Mouse (Mus musculus) neural tube, embryonic 11.5 days (tissue): ENCODE data around the gene Ldlrad3. TPM values are rescaled to one million over a fixed set of nuclear protein-coding genes. Genes with fewer than 3 reads are reported as not detected.
A peak's percentile ranks its signal among the peaks of the same experiment; 100 is the strongest.

Experiments used
- ATAC-seq: fragments of 200-750 bp; cut with Nextera tagmentation; 2 replicates; pipeline ENCODE4 v1.8.0; 2017; ENCODE audit warnings: moderate number of reproducible peaks, mild to moderate bottlenecking, moderate TSS enrichment, moderate library complexity; ENCODE audit not compliant: insufficient read depth, low FRiP score, low TSS enrichment
- DNase-seq: peaks from one replicate; pipeline ENCODE4 v3.0.0-alpha.2; 2015; ENCODE audit warnings: low spot score
- H3K27ac ChIP-seq: fragments of 300-500 bp; sonication (generic); 2 replicates; pipeline ENCODE4 v1.5.1; 2014; ENCODE audit warnings: low read depth, mild to moderate bottlenecking, low read length
- H3K27me3 ChIP-seq: fragments of 300-500 bp; sonication (generic); 2 replicates; pipeline ENCODE4 v1.6.1; 2014; ENCODE audit warnings: mild to moderate bottlenecking, low read length, mixed read lengths; ENCODE audit not compliant: control insufficient read depth, insufficient read depth
- H3K36me3 ChIP-seq: fragments of 300-500 bp; sonication (generic); 2 replicates; pipeline ENCODE4 v1.6.1; 2014; ENCODE audit warnings: mild to moderate bottlenecking, low read length, moderate library complexity, mixed read lengths; ENCODE audit not compliant: control insufficient read depth, insufficient read depth
- H3K4me1 ChIP-seq: fragments of 300-500 bp; sonication (generic); 2 replicates; pipeline ENCODE4 v1.6.1; 2014; ENCODE audit warnings: low read length, mixed read lengths; ENCODE audit not compliant: control insufficient read depth, insufficient read depth
- H3K4me2 ChIP-seq: fragments of 300-500 bp; sonication (generic); 2 replicates; pipeline ENCODE4 v1.6.1; 2014; ENCODE audit warnings: low read depth, mild to moderate bottlenecking, moderate library complexity
- H3K4me3 ChIP-seq: fragments of 300-500 bp; sonication (generic); 2 replicates; pipeline ENCODE4 v1.5.1; 2014; ENCODE audit warnings: low read depth, low read length
- H3K9ac ChIP-seq: fragments of 300-500 bp; sonication (generic); 2 replicates; pipeline ENCODE4 v1.6.1; 2014; ENCODE audit warnings: mild to moderate bottlenecking, low read length
- H3K9me3 ChIP-seq: fragments of 300-500 bp; sonication (generic); 2 replicates; pipeline ENCODE4 v1.6.1; 2016; ENCODE audit warnings: low read length; ENCODE audit not compliant: control insufficient read depth
- WGBS: fragments of 180-500 bp; shearing (Covaris S2); extraction: QIAGEN DNeasy Blood & Tissue Kit; methylation state at CpG from one replicate; pipeline ENCODE4 v1.1.7; 2014; 5-methylcytosine and 5-hydroxymethylcytosine counted together
- polyA plus RNA-seq: library from polyadenylated mRNA; unstranded; fragments of >200 nt; fragmentation: Nextera tagmentation; extraction: Ambion mirVana; gene quantifications from 2 replicates; pipeline ENCODE4 v1.2.1, GENCODE M21; 2014

The Ldlrad3 gene
- polyA plus RNA-seq, 1 experiment from 2014 or later: 64.9 TPM

DNA sequence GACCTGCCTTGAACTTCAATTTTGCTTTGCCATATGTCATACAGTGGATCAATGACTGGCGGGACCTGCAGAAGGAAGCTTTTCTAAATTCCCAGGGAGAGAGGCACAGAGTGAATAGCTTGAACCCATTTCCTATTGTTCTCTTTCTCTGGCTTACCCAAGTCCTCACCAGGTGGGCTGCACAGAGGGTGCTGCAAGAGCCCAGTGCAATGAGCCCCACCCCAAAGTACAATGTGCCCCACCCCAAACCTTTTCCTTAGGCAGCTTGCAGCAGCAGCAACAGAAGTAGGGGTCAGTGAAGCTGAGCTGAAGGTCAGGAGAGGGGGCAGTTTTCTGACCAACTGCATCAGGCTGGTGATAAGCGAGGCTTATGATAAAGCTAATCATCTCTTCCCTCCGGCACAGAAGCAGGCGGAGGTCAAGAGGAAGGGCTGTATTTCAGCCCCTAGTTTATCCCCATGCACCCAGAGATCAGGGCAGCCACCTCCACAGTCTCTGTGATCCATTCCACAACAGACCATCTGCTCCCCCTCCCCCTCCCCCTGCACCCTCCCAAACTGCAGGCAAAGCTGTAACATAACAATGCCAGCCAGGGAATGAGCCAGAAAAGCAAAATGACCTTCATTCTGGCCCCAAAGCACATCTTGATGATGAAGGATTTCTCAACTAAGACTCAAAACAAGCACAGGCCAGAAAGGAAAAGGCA, 64.6 kb downstream of the Ldlrad3 start:
- Histone ChIP-seq H3K36me3 (no peaks in the 10 kb centered on the region), H3K4me1 (peaks cover 25% of the 10 kb centered on the region), H3K4me3 (no peak overlapping the region), H3K9ac (no peak overlapping the region), H3K9me3 (no peaks in the 10 kb centered on the region), H3K27me3 (no peaks in the 10 kb centered on the region), H3K27ac (peak overlapping the region; percentile 44), H3K4me2 (no peak overlapping the region)
- peak; percentile 60 for DNase-seq
- peak; percentile 59 for ATAC-seq
- WGBS: 40% methylated on average over 4 of the region's 4 CpGs

- Histone ChIP-seq H3K4me3 (no peak overlapping the region), H3K27ac (no peak overlapping the region), H3K9me3 (no peaks in the 10 kb centered on the region), H3K27me3 (no peaks in the 10 kb centered on the region), H3K4me1 (peaks cover 25% of the 10 kb centered on the region), H3K4me2 (no peak overlapping the region), H3K36me3 (no peaks in the 10 kb centered on the region), H3K9ac (no peak overlapping the region)
- WGBS: 59% methylated on average over 12 of the region's 12 CpGs
- DNase-seq (no peak), ATAC-seq (no peak)
Observed at GRCm38 (mm10) chr2:102119751-102120505, 66.3 kb downstream of the Ldlrad3 start.

DNA sequence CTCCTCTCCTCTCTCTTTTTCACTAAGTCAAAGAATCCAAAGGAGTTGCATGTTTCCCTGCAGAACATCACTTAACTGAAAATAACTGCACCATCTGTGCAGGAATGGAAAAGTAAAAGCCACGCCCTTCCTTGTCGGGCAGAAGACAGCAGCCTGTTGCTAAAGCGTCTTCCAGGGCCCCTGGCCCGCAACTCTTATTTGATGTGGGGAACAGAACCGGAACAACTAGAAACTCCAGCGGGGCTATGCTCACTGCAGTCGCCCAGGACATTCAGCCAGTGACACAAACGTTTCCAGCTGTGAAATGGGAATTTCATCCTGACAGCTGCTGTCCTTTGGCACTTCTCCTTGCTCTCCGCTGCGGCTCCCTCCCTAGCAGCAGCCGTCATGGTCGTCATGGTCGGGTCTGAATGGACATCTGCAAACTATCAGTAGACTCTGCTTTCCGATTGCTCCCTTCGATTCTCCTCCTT, 67.2 kb downstream of the Ldlrad3 start:
- Histone ChIP-seq H3K36me3 (no peaks in the 10 kb centered on the region), H3K9me3 (no peaks in the 10 kb centered on the region), H3K9ac (no peak overlapping the region), H3K27me3 (no peaks in the 10 kb centered on the region), H3K4me2 (no peak overlapping the region), H3K27ac (no peak overlapping the region), H3K4me1 (peaks cover 25% of the 10 kb centered on the region), H3K4me3 (no peak overlapping the region)
- no peak for DNase-seq
- ATAC-seq: no peak
- 33% methylated on average over 15 of the region's 15 CpGs for WGBS

DNA sequence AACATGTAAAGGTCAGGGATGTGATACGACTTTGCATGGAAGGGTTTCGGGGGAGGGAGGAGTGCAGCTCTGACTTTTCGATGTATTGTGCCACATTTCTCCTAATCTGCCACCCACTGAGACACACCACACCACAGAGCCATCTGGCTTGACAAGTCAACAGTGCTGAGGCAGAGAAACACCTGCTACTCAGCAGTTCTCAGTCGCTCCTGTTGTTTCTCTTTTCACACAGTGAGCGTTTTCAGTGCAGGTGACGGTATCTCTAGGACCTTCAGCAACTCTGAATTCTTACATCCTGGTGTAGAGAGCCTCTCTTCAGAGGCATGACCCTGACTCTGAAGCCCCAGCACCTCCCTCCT, 68.8 kb downstream of the Ldlrad3 start:
- no peaks in the 10 kb centered on the region; the same call in 1 of the 2 replicates for H3K36me3 ChIP-seq
- no peak overlapping the region; the same call in 1 of the 2 replicates for H3K27ac ChIP-seq
- WGBS: 49% methylated on average over 6 of the region's 6 CpGs
- no peak for ATAC-seq
- no peak overlapping the region for H3K4me3 ChIP-seq
- peaks cover 24% of the 10 kb centered on the region for H3K4me1 ChIP-seq
- no peak for DNase-seq
- no peaks in the 10 kb centered on the region for H3K9me3 ChIP-seq
- no peak overlapping the region for H3K9ac ChIP-seq
- no peak overlapping the region for H3K4me2 ChIP-seq
- no peaks in the 10 kb centered on the region for H3K27me3 ChIP-seq

DNA sequence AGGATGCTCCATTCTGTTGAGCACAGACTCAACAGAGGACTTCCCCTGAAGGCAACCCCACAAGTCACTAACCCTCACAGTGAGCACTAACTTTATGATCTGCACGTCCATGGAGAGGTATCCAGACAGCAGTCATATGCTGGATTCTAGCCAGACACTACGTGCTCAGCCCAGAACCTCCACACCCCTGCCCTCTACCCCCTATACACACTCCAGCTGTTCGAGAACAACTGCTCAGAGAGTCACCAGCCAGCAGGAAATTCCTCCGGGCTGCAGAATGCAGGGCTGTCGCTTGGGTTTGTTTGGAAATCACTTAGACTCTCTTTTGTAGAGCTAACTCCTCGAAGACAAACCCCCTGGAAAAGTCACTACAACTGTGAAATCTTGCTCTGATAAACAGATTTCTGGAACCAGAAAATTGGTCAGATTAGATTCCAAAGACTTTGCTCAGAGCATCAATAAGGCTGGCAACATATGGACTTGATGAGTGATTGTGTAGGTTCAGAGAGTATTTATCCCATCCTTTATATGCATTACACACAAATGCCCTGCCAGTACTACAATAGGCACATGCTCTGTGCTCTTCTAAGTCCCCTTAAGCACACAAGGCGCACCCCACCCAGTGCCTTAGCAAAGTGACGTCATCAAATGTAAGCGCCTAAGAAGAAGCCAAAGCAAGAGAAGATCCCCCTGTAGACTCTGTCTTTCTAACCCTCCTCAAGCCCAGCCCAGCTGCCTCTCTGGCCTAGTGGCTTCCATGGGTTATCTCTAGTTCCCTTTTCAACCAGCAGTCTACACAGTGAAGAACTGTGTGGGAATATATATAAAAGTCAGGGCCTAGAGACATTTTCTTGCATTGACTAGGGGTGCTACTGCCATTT, 69.4 kb downstream of the Ldlrad3 start:
- H3K27me3 ChIP-seq: no peaks in the 10 kb centered on the region
- no peaks in the 10 kb centered on the region; the same call in 1 of the 2 replicates for H3K36me3 ChIP-seq
- DNase-seq (no peak), ATAC-seq (no peak)
- no peak overlapping the region for H3K27ac ChIP-seq
- H3K4me1 ChIP-seq: peaks cover 18% of the 10 kb centered on the region
- H3K9ac ChIP-seq: no peak overlapping the region
- WGBS: 60% methylated on average over 9 of the region's 9 CpGs
- no peak overlapping the region for H3K4me3 ChIP-seq
- no peaks in the 10 kb centered on the region for H3K9me3 ChIP-seq
- H3K4me2 ChIP-seq: no peak overlapping the region

- Histone ChIP-seq H3K4me2 (no peak overlapping the region), H3K9ac (no peak overlapping the region), H3K27me3 (no peaks in the 10 kb centered on the region), H3K27ac (no peak overlapping the region), H3K4me3 (no peak overlapping the region), H3K9me3 (no peaks in the 10 kb centered on the region), H3K4me1 (0 out of 2 replicates have a peak, but pooled peaks cover 6% of the 10 kb centered on the region), H3K36me3 (no peaks in the 10 kb centered on the region; the same call in 1 of the 2 replicates)
- DNase-seq (no peak), ATAC-seq (no peak)
- whole genome bisulfite sequencing: 95% methylated on average over 3 of the region's 3 CpGs
Observed at GRCm38 (mm10) chr2:102113801-102114200, 72.4 kb downstream of the Ldlrad3 start.

GRCm38 (mm10) chr2:102113323-102113722, 72.9 kb downstream of the Ldlrad3 start:
- WGBS: 88% methylated on average over 12 of the region's 12 CpGs
- no peak overlapping the region for H3K4me2 ChIP-seq
- H3K36me3 ChIP-seq: no peaks in the 10 kb centered on the region; the same call in 1 of the 2 replicates
- H3K4me3 ChIP-seq: no peak overlapping the region
- H3K9ac ChIP-seq: no peak overlapping the region
- DNase-seq (no peak), ATAC-seq (no peak)
- H3K4me1 ChIP-seq: 0 out of 2 replicates have a peak, but pooled peaks cover 6% of the 10 kb centered on the region
- no peak overlapping the region for H3K27ac ChIP-seq
- no peaks in the 10 kb centered on the region for H3K9me3 ChIP-seq
- no peaks in the 10 kb centered on the region for H3K27me3 ChIP-seq

DNA sequence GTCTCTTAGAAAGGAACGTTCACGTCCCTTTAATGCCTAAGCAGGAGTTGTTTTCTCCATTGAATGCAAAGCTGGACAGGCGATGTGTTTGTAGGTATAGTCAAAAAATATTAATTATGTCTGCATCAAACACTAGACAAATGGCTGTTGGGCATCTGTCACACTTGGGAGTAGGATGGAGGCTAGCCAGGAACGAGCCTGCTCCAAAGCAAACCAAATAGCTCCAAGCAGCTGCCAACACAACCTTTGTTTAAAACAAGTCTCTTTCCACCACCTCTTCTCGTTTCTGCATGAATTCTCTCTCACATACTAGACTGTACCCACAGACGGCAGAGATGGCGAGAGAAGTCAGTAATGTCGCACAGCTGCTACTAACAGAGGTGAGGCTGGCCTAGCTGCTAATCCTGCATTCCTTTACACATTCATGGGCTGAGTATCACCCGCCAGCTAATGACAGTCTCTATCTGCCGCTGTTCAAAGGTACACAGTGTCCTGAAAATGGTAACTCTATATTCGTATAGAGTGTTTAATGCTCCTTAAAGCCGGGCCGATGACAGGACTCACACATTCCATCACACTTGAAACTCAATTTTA, 74.2 kb downstream of the Ldlrad3 start:
- no peaks in the 10 kb centered on the region for H3K4me1 ChIP-seq
- H3K27me3 ChIP-seq: no peaks in the 10 kb centered on the region
- H3K4me2 ChIP-seq: no peak overlapping the region
- no peak overlapping the region for H3K27ac ChIP-seq
- DNase-seq: no peak
- no peaks in the 10 kb centered on the region for H3K9me3 ChIP-seq
- no peak overlapping the region for H3K9ac ChIP-seq
- H3K36me3 ChIP-seq: no peaks in the 10 kb centered on the region; the same call in 1 of the 2 replicates
- WGBS: 88% methylated on average over 13 of the region's 13 CpGs
- ATAC-seq: no peak
- H3K4me3 ChIP-seq: no peak overlapping the region
